Mouse (Mus musculus) liver, adult (tissue): ENCODE measurements around the gene Rpl3.
A peak's percentile ranks its signal among the peaks of the same experiment; 100 is the strongest.

Source experiments
- GATA4 ChIP-seq: IDR thresholded peaks from 2 replicates; pipeline ENCODE4 v1.6.1; 2014; ENCODE audit warnings: mild to moderate bottlenecking, low read length; ENCODE audit not compliant: insufficient replicate concordance

Rpl3 gene

GRCm38 (mm10) chr15:80097999-80098461, 6.4 kb upstream of the Rpl3 start:
- no peak for TF ChIP-seq GATA4

- TF ChIP-seq GATA4 = no peak
Observed at GRCm38 (mm10) chr15:80096946-80097881, 5.5 kb upstream of the Rpl3 start.

GRCm38 (mm10) chr15:80096406-80096805, 4.7 kb upstream of the Rpl3 start:
- TF ChIP-seq GATA4 = no peak

- TF ChIP-seq GATA4 = no peak
Observed at GRCm38 (mm10) chr15:80095596-80095995, 3.9 kb upstream of the Rpl3 start.

- TF ChIP-seq GATA4 = no peak
Observed at GRCm38 (mm10) chr15:80094201-80094600, 2.5 kb upstream of the Rpl3 start.

- TF ChIP-seq GATA4 = no peak
Observed at GRCm38 (mm10) chr15:80092599-80092998, 931 bp upstream of the Rpl3 start.

GRCm38 (mm10) chr15:80092041-80092441, 373 bp upstream of the Rpl3 start:
- TF ChIP-seq GATA4 = no peak

- TF ChIP-seq GATA4 = no peak
Observed at GRCm38 (mm10) chr15:80090741-80091120, 937 bp downstream of the Rpl3 start.

GRCm38 (mm10) chr15:80090155-80090554, 1.5 kb downstream of the Rpl3 start:
- no peak for TF ChIP-seq GATA4

- TF ChIP-seq GATA4 = no peak
Observed at GRCm38 (mm10) chr15:80088637-80089036, 3.0 kb downstream of the Rpl3 start.

GRCm38 (mm10) chr15:80087406-80088012, 4.2 kb downstream of the Rpl3 start:
- no peak for TF ChIP-seq GATA4

GRCm38 (mm10) chr15:80083740-80084139, 7.9 kb downstream of the Rpl3 start:
- no peak for TF ChIP-seq GATA4

- peak; percentile 85; the same call in 1 of the 2 replicates for TF ChIP-seq GATA4
Observed at GRCm38 (mm10) chr15:80083276-80083731, 8.4 kb downstream of the Rpl3 start.

GRCm38 (mm10) chr15:80082661-80083275, 8.9 kb downstream of the Rpl3 start:
- TF ChIP-seq GATA4 = no peak

- TF ChIP-seq GATA4 = no peak
Observed at GRCm38 (mm10) chr15:80081801-80082546, 9.7 kb downstream of the Rpl3 start.
